Mouse (Mus musculus) forebrain, embryonic 13.5 days (tissue): ENCODE results near the gene Sgk2. TPM values are rescaled to one million over a fixed set of nuclear protein-coding genes. Genes with fewer than 3 reads are reported as not detected.

ENCODE experiments used
- ATAC-seq: fragments of 200-750 bp; cut with Nextera tagmentation; 2 replicates; pipeline ENCODE4 v1.8.0; 2017
- H3K27ac ChIP-seq: fragments of 300-500 bp; sonication (generic); 2 replicates; pipeline ENCODE4 v1.5.1; 2015; ENCODE audit warnings: inconsistent platforms, mild to moderate bottlenecking, moderate library complexity
- H3K27me3 ChIP-seq: fragments of 300-500 bp; sonication (generic); 2 replicates; pipeline ENCODE4 v1.6.1; 2015; ENCODE audit warnings: mild to moderate bottlenecking, inconsistent platforms
- H3K36me3 ChIP-seq: fragments of 300-500 bp; sonication (generic); 2 replicates; pipeline ENCODE4 v1.6.1; 2015; ENCODE audit warnings: mild to moderate bottlenecking, inconsistent platforms; ENCODE audit not compliant: poor library complexity, severe bottlenecking
- H3K4me1 ChIP-seq: fragments of 300-500 bp; sonication (generic); 2 replicates; pipeline ENCODE4 v1.6.1; 2015; ENCODE audit warnings: inconsistent platforms
- H3K4me2 ChIP-seq: fragments of 300-500 bp; sonication (generic); 2 replicates; pipeline ENCODE4 v1.6.1; 2015; ENCODE audit warnings: inconsistent platforms, mild to moderate bottlenecking, moderate library complexity
- H3K4me3 ChIP-seq: fragments of 300-500 bp; sonication (generic); 2 replicates; pipeline ENCODE4 v1.5.1; 2015; ENCODE audit warnings: mild to moderate bottlenecking, inconsistent platforms
- H3K9ac ChIP-seq: fragments of 300-500 bp; sonication (generic); 2 replicates; pipeline ENCODE4 v1.6.1; 2015; ENCODE audit warnings: mild to moderate bottlenecking, inconsistent platforms
- H3K9me3 ChIP-seq: fragments of 300-500 bp; sonication (generic); replicated peaks from 2 replicates; pipeline ENCODE4 v1.6.1; 2016; ENCODE audit warnings: inconsistent platforms
- WGBS: fragments of 180-500 bp; shearing (Covaris S2); methylation state at CpG from one replicate; pipeline ENCODE4 v1.1.7; 2015; 5-methylcytosine and 5-hydroxymethylcytosine counted together
- polyA plus RNA-seq: library from polyadenylated mRNA; unstranded; fragments of >200 nt; fragmentation: Nextera tagmentation; extraction: Ambion mirVana; gene quantifications from 2 replicates; pipeline ENCODE4 v1.2.1, GENCODE M21; 2015

Gene Sgk2
- polyA plus RNA-seq, result not detected in 2 replicates

- Histone ChIP-seq H3K4me1 (peaks cover 5% of the 10 kb centered on the region), H3K9ac (no peak within 1 kb of the TSS), H3K27ac (no peak within 1 kb of the TSS), H3K36me3 (no peaks in the 10 kb centered on the region), H3K27me3 (peaks cover 9% of the 10 kb centered on the region; the same call in 1 of the 2 replicates), H3K9me3 (no peaks in the 10 kb centered on the region), H3K4me3 (no peak within 1 kb of the TSS), H3K4me2 (no peak within 1 kb of the TSS)
- WGBS, result 81% methylated on average over 8 of the region's 8 CpGs
- no peak for ATAC-seq
Observed at GRCm38 (mm10) chr2:162987218-162987617, at the start of gene Sgk2. Gene Sgk2 (plus strand): TSS chr2:162987330.

- ATAC-seq, result no peak
- H3K4me1 ChIP-seq, result peaks cover 17% of the 10 kb centered on the region
- no peaks in the 10 kb centered on the region for H3K9me3 ChIP-seq
- peaks cover 27% of the 10 kb centered on the region for H3K27me3 ChIP-seq
- H3K9ac ChIP-seq, result no peak overlapping the region
- peaks cover 66% of the 10 kb centered on the region for H3K36me3 ChIP-seq
- H3K4me2 ChIP-seq, result no peak overlapping the region
- 86% methylated on average over 1 of the region's 1 CpGs for WGBS
- H3K4me3 ChIP-seq, result no peak overlapping the region
- H3K27ac ChIP-seq, result no peak overlapping the region
Observed at GRCm38 (mm10) chr2:162939562-162939961, 47.6 kb upstream of the Sgk2 start.

GRCm38 (mm10) chr2:162943148-162943846 lies 43.8 kb upstream of the Sgk2 start, which contains the start of gene L3mbtl1:
Gene L3mbtl1 (plus strand): TSS chr2:162943472.
- Histone ChIP-seq H3K4me1 (peaks cover 23% of the 10 kb centered on the region), H3K9ac (peak within 1 kb of the TSS; percentile 68), H3K36me3 (peaks cover 31% of the 10 kb centered on the region), H3K9me3 (no peaks in the 10 kb centered on the region), H3K27ac (no peak within 1 kb of the TSS), H3K27me3 (peaks cover 29% of the 10 kb centered on the region), H3K4me3 (peak within 1 kb of the TSS; percentile 55), H3K4me2 (peak within 1 kb of the TSS; percentile 98)
- whole genome bisulfite sequencing, result under 1% methylated on average over 40 of the region's 40 CpGs
- ATAC-seq, result peak; percentile 77

GRCm38 (mm10) chr2:162943931-162944330 lies 43.2 kb upstream of the Sgk2 start:
- no peak for ATAC-seq
- H3K4me1 ChIP-seq, result peaks cover 23% of the 10 kb centered on the region
- peaks cover 25% of the 10 kb centered on the region for H3K36me3 ChIP-seq
- peaks cover 29% of the 10 kb centered on the region for H3K27me3 ChIP-seq
- WGBS, result 6% methylated on average over 11 of the region's 11 CpGs
- peak overlapping the region; percentile 55 for H3K4me3 ChIP-seq
- H3K9ac ChIP-seq, result no peak overlapping the region; the same call in 1 of the 2 replicates
- H3K27ac ChIP-seq, result no peak overlapping the region
- H3K9me3 ChIP-seq, result no peaks in the 10 kb centered on the region
- peak overlapping the region; percentile 98 for H3K4me2 ChIP-seq

- ATAC-seq, result no peak
- WGBS, result 86% methylated on average over 5 of the region's 5 CpGs
Observed at GRCm38 (mm10) chr2:162946964-162947363, 40.2 kb upstream of the Sgk2 start.

GRCm38 (mm10) chr2:162947736-162948135 lies 39.4 kb upstream of the Sgk2 start:
- Histone ChIP-seq H3K4me3 (peak overlapping the region; percentile 14), H3K4me2 (peak overlapping the region; percentile 47), H3K9ac (no peak overlapping the region), H3K36me3 (no peaks in the 10 kb centered on the region), H3K9me3 (no peaks in the 10 kb centered on the region), H3K4me1 (peaks cover 19% of the 10 kb centered on the region), H3K27ac (no peak overlapping the region), H3K27me3 (peaks cover 13% of the 10 kb centered on the region)
- no peak for ATAC-seq
- 37% methylated on average over 15 of the region's 15 CpGs for WGBS

More at GRCm38 (mm10) chr2:162946964-162947363, 40.2 kb upstream of the Sgk2 start:
- Histone ChIP-seq H3K27ac (no peak overlapping the region), H3K36me3 (no peaks in the 10 kb centered on the region), H3K27me3 (peaks cover 14% of the 10 kb centered on the region), H3K9me3 (no peaks in the 10 kb centered on the region), H3K4me1 (peaks cover 23% of the 10 kb centered on the region), H3K4me3 (no peak overlapping the region), H3K9ac (no peak overlapping the region), H3K4me2 (no peak overlapping the region)

- peaks cover 14% of the 10 kb centered on the region for H3K4me1 ChIP-seq
- no peak for ATAC-seq
- no peak overlapping the region for H3K9ac ChIP-seq
- 54% methylated on average over 14 of the region's 14 CpGs for whole genome bisulfite sequencing
- H3K9me3 ChIP-seq, result no peaks in the 10 kb centered on the region
- peak overlapping the region; percentile 47 for H3K4me2 ChIP-seq
- H3K36me3 ChIP-seq, result no peaks in the 10 kb centered on the region
- peaks cover 13% of the 10 kb centered on the region for H3K27me3 ChIP-seq
- H3K4me3 ChIP-seq, result peak overlapping the region; percentile 14
- no peak overlapping the region for H3K27ac ChIP-seq
Observed at GRCm38 (mm10) chr2:162948221-162948620, 38.9 kb upstream of the Sgk2 start.

- no peaks in the 10 kb centered on the region for H3K27me3 ChIP-seq
- ATAC-seq, result no peak
- H3K9ac ChIP-seq, result no peak overlapping the region
- H3K36me3 ChIP-seq, result no peaks in the 10 kb centered on the region
- WGBS, result 96% methylated on average over 2 of the region's 2 CpGs
- no peak overlapping the region for H3K4me2 ChIP-seq
- H3K4me1 ChIP-seq, result 0 out of 2 replicates have a peak, but pooled peaks cover 6% of the 10 kb centered on the region
- H3K27ac ChIP-seq, result no peak overlapping the region
- no peaks in the 10 kb centered on the region for H3K9me3 ChIP-seq
- H3K4me3 ChIP-seq, result no peak overlapping the region
Observed at GRCm38 (mm10) chr2:162950776-162951175, 36.4 kb upstream of the Sgk2 start.

- Histone ChIP-seq H3K27ac (no peak overlapping the region), H3K36me3 (no peaks in the 10 kb centered on the region), H3K9me3 (no peaks in the 10 kb centered on the region), H3K4me2 (no peak overlapping the region), H3K9ac (no peak overlapping the region), H3K4me3 (no peak overlapping the region), H3K27me3 (no peaks in the 10 kb centered on the region), H3K4me1 (no peaks in the 10 kb centered on the region)
- ATAC-seq, result no peak
- 100% methylated on average over 2 of the region's 2 CpGs for WGBS
Observed at GRCm38 (mm10) chr2:162956843-162957242, 30.3 kb upstream of the Sgk2 start.

- Histone ChIP-seq H3K4me1 (no peaks in the 10 kb centered on the region), H3K4me3 (no peak overlapping the region), H3K9ac (no peak overlapping the region), H3K27me3 (no peaks in the 10 kb centered on the region), H3K9me3 (no peaks in the 10 kb centered on the region), H3K27ac (no peak overlapping the region), H3K4me2 (no peak overlapping the region), H3K36me3 (no peaks in the 10 kb centered on the region)
- WGBS, result 70% methylated on average over 9 of the region's 10 CpGs
- ATAC-seq, result no peak
Observed at GRCm38 (mm10) chr2:162961321-162961720, 25.8 kb upstream of the Sgk2 start.

- Histone ChIP-seq H3K9ac (no peak overlapping the region), H3K27me3 (no peaks in the 10 kb centered on the region), H3K4me1 (no peaks in the 10 kb centered on the region), H3K4me3 (no peak overlapping the region), H3K9me3 (no peaks in the 10 kb centered on the region), H3K36me3 (no peaks in the 10 kb centered on the region), H3K27ac (no peak overlapping the region), H3K4me2 (no peak overlapping the region)
- no peak for ATAC-seq
- 93% methylated on average over 2 of the region's 2 CpGs for WGBS
Observed at GRCm38 (mm10) chr2:162966734-162967133, 20.4 kb upstream of the Sgk2 start.

GRCm38 (mm10) chr2:162968357-162968756 lies 18.8 kb upstream of the Sgk2 start:
- no peak overlapping the region for H3K9ac ChIP-seq
- H3K27ac ChIP-seq, result no peak overlapping the region
- H3K4me2 ChIP-seq, result no peak overlapping the region
- peaks cover 2% of the 10 kb centered on the region for H3K4me1 ChIP-seq
- H3K27me3 ChIP-seq, result no peaks in the 10 kb centered on the region
- ATAC-seq, result no peak
- no peaks in the 10 kb centered on the region for H3K9me3 ChIP-seq
- 12% methylated on average over 5 of the region's 5 CpGs for WGBS
- H3K4me3 ChIP-seq, result no peak overlapping the region
- no peaks in the 10 kb centered on the region for H3K36me3 ChIP-seq
